22 mouse cellular contexts compared by ENCODE assay signal in the genomic region with DNA sequence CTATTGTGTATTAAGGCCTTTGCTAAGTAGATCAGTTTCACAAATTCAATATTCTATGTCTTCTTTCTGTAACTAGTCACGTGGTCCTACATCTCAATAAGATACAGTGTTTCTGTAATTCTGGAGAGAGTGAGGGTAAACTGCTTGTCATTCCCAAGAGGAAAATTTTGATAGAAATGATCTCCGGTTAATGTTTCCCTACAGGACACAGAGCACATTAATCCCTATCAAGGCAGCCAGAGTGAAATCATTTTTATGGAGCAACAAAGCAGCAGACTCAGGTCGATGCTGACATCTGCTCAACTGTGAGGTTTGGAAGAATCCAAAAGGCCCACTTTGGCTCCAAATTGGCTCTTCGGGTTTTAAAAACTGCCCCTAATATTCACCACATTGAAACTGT.
DNase-seq lines count a peak whose midpoint lies in the region; ATAC-seq lines count a peak whose summit lies in the region.
"Had no signal": no experiment of that assay in that cellular context is flagged by ENCODE, and none has a peak within 500 bp of the region (broad histone marks: within the 10 kb centered on the region; RNA-seq: fewer than 3 reads in every experiment).

No protein-coding gene starts in this region.

- no peak overlapping the region for H3K9ac ChIP-seq in hindbrain, embryonic 13.5 days
- H3K9ac ChIP-seq in hindbrain, embryonic 14.5 days, result no peak overlapping the region
- H3K9ac ChIP-seq in neural tube, embryonic 12.5 days, result no peak overlapping the region
- no peak overlapping the region for H3K9ac ChIP-seq in neural tube, embryonic 15.5 days (replicated peaks)
- H3K9ac ChIP-seq in neural tube, embryonic 13.5 days, result no peak overlapping the region
- no peak overlapping the region for H3K9ac ChIP-seq in neural tube, embryonic 14.5 days (replicated peaks; ENCODE audit: low read depth, low read length)
- no peak overlapping the region for H3K9ac ChIP-seq in forebrain, embryonic 13.5 days

- no peaks in the 10 kb centered on the region for H3K9me3 ChIP-seq in hindbrain, embryonic 13.5 days
- no peaks in the 10 kb centered on the region for H3K9me3 ChIP-seq in hindbrain, embryonic 14.5 days (ENCODE audit: control insufficient read depth, low read length)
- H3K9me3 ChIP-seq in neural tube, embryonic 12.5 days, result no peaks in the 10 kb centered on the region
- H3K9me3 ChIP-seq in neural tube, embryonic 15.5 days (replicated peaks), result no peaks in the 10 kb centered on the region
- no peaks in the 10 kb centered on the region for H3K9me3 ChIP-seq in neural tube, embryonic 13.5 days
- H3K9me3 ChIP-seq in neural tube, embryonic 14.5 days (ENCODE audit: control insufficient read depth, low read length), result no peaks in the 10 kb centered on the region
- no peaks in the 10 kb centered on the region for H3K9me3 ChIP-seq in forebrain, embryonic 13.5 days (replicated peaks)
- H3K9me3 ChIP-seq: G1E had no signal

- WGBS in hindbrain, embryonic 13.5 days, result 80% methylated on average over 4 of the region's 4 CpGs
- 70% methylated on average over 4 of the region's 4 CpGs for WGBS in hindbrain, embryonic 14.5 days
- WGBS in neural tube, embryonic 12.5 days, result 71% methylated on average over 4 of the region's 4 CpGs
- WGBS in neural tube, embryonic 15.5 days, result 49% methylated on average over 4 of the region's 4 CpGs
- 52% methylated on average over 4 of the region's 4 CpGs for WGBS in neural tube, embryonic 13.5 days
- WGBS in neural tube, embryonic 14.5 days, result 48% methylated on average over 4 of the region's 4 CpGs
- WGBS in forebrain, embryonic 13.5 days, result 88% methylated on average over 4 of the region's 4 CpGs

- H3K4me1 ChIP-seq in hindbrain, embryonic 13.5 days (replicated peaks), result no peaks in the 10 kb centered on the region
- no peaks in the 10 kb centered on the region for H3K4me1 ChIP-seq in hindbrain, embryonic 14.5 days (replicated peaks; ENCODE audit: control insufficient read depth, insufficient read depth, low read length)
- no peaks in the 10 kb centered on the region for H3K4me1 ChIP-seq in neural tube, embryonic 12.5 days
- H3K4me1 ChIP-seq in neural tube, embryonic 15.5 days, result peaks cover 6% of the 10 kb centered on the region; the same call in 1 of the 2 replicates
- peaks cover 4% of the 10 kb centered on the region for H3K4me1 ChIP-seq in neural tube, embryonic 13.5 days (replicated peaks)
- H3K4me1 ChIP-seq in neural tube, embryonic 14.5 days (ENCODE audit: control insufficient read depth, insufficient read depth, low read length), result peaks cover 5% of the 10 kb centered on the region; the same call in 1 of the 2 replicates
- no peaks in the 10 kb centered on the region for H3K4me1 ChIP-seq in forebrain, embryonic 13.5 days

- H3K27me3 ChIP-seq in hindbrain, embryonic 13.5 days, result no peaks in the 10 kb centered on the region
- H3K27me3 ChIP-seq in hindbrain, embryonic 14.5 days (ENCODE audit: control insufficient read depth, insufficient read depth, low read length), result no peaks in the 10 kb centered on the region
- H3K27me3 ChIP-seq in neural tube, embryonic 12.5 days (replicated peaks), result no peaks in the 10 kb centered on the region
- H3K27me3 ChIP-seq in neural tube, embryonic 15.5 days (replicated peaks), result no peaks in the 10 kb centered on the region
- no peaks in the 10 kb centered on the region for H3K27me3 ChIP-seq in neural tube, embryonic 13.5 days
- H3K27me3 ChIP-seq in neural tube, embryonic 14.5 days (ENCODE audit: control insufficient read depth, insufficient read depth, low read length), result no peaks in the 10 kb centered on the region
- H3K27me3 ChIP-seq in forebrain, embryonic 13.5 days, result no peaks in the 10 kb centered on the region
- H3K27me3 ChIP-seq: CH12.LX had no signal

- no peak for DNase-seq in hindbrain, embryonic 14.5 days (ENCODE audit: low spot score)
- DNase-seq in neural tube, embryonic 10.5 days (ENCODE audit: extremely low spot score, low spot score), result no peak
- DNase-seq: adrenal gland, adult 2 months; adrenal gland, adult 8-10 months; adrenal gland, postnatal 10 days; adrenal gland, postnatal 14 days; adrenal gland, postnatal 25 days; adrenal gland, postnatal 36 days; B cell, adult 2 months; cerebellum, adult 11 months; cerebellum, adult 11-12 months had no signal

- no peak overlapping the region for H3K27ac ChIP-seq in hindbrain, embryonic 13.5 days
- H3K27ac ChIP-seq in hindbrain, embryonic 14.5 days, result no peak overlapping the region
- H3K27ac ChIP-seq in neural tube, embryonic 12.5 days, result no peak overlapping the region
- H3K27ac ChIP-seq in neural tube, embryonic 15.5 days (replicated peaks), result no peak overlapping the region
- H3K27ac ChIP-seq in neural tube, embryonic 13.5 days (replicated peaks), result peak overlapping the region; percentile 35; the same call in 1 of the 2 replicates
- no peak overlapping the region for H3K27ac ChIP-seq in neural tube, embryonic 14.5 days (ENCODE audit: low read depth, low read length)
- H3K27ac ChIP-seq in forebrain, embryonic 13.5 days, result no peak overlapping the region

- H3K4me2 ChIP-seq in hindbrain, embryonic 13.5 days, result no peak overlapping the region
- H3K4me2 ChIP-seq in hindbrain, embryonic 14.5 days (replicated peaks), result no peak overlapping the region
- no peak overlapping the region for H3K4me2 ChIP-seq in neural tube, embryonic 12.5 days (replicated peaks)
- no peak overlapping the region for H3K4me2 ChIP-seq in neural tube, embryonic 15.5 days
- no peak overlapping the region for H3K4me2 ChIP-seq in neural tube, embryonic 13.5 days
- H3K4me2 ChIP-seq in neural tube, embryonic 14.5 days (ENCODE audit: low read depth, low read length), result no peak overlapping the region
- H3K4me2 ChIP-seq in forebrain, embryonic 13.5 days, result no peak overlapping the region

- H3K4me3 ChIP-seq in hindbrain, embryonic 13.5 days, result no peak overlapping the region
- H3K4me3 ChIP-seq in hindbrain, embryonic 14.5 days (replicated peaks; ENCODE audit: low read length), result no peak overlapping the region
- H3K4me3 ChIP-seq in neural tube, embryonic 12.5 days, result no peak overlapping the region
- no peak overlapping the region for H3K4me3 ChIP-seq in neural tube, embryonic 15.5 days (replicated peaks)
- H3K4me3 ChIP-seq in neural tube, embryonic 13.5 days, result no peak overlapping the region
- no peak overlapping the region for H3K4me3 ChIP-seq in neural tube, embryonic 14.5 days (ENCODE audit: low read depth, low read length)
- H3K4me3 ChIP-seq in forebrain, embryonic 13.5 days, result no peak overlapping the region

- 0 out of 2 replicates have a peak, but pooled peaks have one; percentile 32 for ATAC-seq in hindbrain, embryonic 13.5 days (ENCODE audit: low FRiP score)
- no peak for ATAC-seq in hindbrain, embryonic 14.5 days (ENCODE audit: low FRiP score)
- 0 out of 2 replicates have a peak, but pooled peaks have one; percentile 29 for ATAC-seq in neural tube, embryonic 12.5 days (ENCODE audit: low FRiP score, low read depth)
- ATAC-seq in neural tube, embryonic 15.5 days (ENCODE audit: low FRiP score), result no peak; the same call in 1 of the 2 replicates
- peak; percentile 72 for ATAC-seq in neural tube, embryonic 13.5 days (ENCODE audit: low read depth)
- peak; percentile 69 for ATAC-seq in neural tube, embryonic 14.5 days (ENCODE audit: low read depth)
- ATAC-seq in forebrain, embryonic 13.5 days, result no peak
- ATAC-seq: activated CD4-positive, CD25-positive, alpha-beta regulatory T cell, adult 4 months; CD4-positive, CD25-positive, alpha-beta regulatory T cell, adult 4 months; Patski had no signal

- H3K36me3 ChIP-seq in hindbrain, embryonic 13.5 days, result no peaks in the 10 kb centered on the region
- no peaks in the 10 kb centered on the region for H3K36me3 ChIP-seq in hindbrain, embryonic 14.5 days (replicated peaks; ENCODE audit: control insufficient read depth, insufficient read depth)
- H3K36me3 ChIP-seq in neural tube, embryonic 12.5 days, result no peaks in the 10 kb centered on the region
- no peaks in the 10 kb centered on the region for H3K36me3 ChIP-seq in neural tube, embryonic 15.5 days
- no peaks in the 10 kb centered on the region for H3K36me3 ChIP-seq in neural tube, embryonic 13.5 days
- no peaks in the 10 kb centered on the region for H3K36me3 ChIP-seq in neural tube, embryonic 14.5 days (ENCODE audit: control insufficient read depth, insufficient read depth, low read length)
- no peaks in the 10 kb centered on the region for H3K36me3 ChIP-seq in forebrain, embryonic 13.5 days (ENCODE audit: poor library complexity, severe bottlenecking)
- H3K36me3 ChIP-seq: G1E had no signal

Comparison
In these comparisons a context has a peak if more than half of its experiments do, and no peak if none do; other contexts are left out.
1. ATAC-seq: peak in hindbrain, embryonic 13.5 days (single experiment), neural tube, embryonic 12.5 days (single experiment), neural tube, embryonic 13.5 days (single experiment) and neural tube, embryonic 14.5 days (single experiment); none in hindbrain, embryonic 14.5 days (single experiment), neural tube, embryonic 15.5 days (single experiment) and forebrain, embryonic 13.5 days (single experiment).